Mouse (Mus musculus) heart, postnatal 25 days (tissue): ENCODE measurements around the gene 1700088E04Rik. TPM values are rescaled to one million over a fixed set of nuclear protein-coding genes. Genes with fewer than 3 reads are reported as not detected.

Source experiments
- DNase-seq: peaks from one replicate; pipeline ENCODE4 v3.0.0; 2022; ENCODE audit warnings: low spot score
- intact Hi-C: fragments of 180-260 bp; cut with DNase I; formaldehyde crosslinking; loops from one replicate; pipeline ENCODE4 v1.15.1; 2025
- total RNA-seq, 2 experiments: library from RNA; stranded (reverse); gene quantifications; 2 replicates each; pipeline ENCODE4 v1.2.3; 2021

1700088E04Rik gene
- total RNA-seq, 2 experiments from 2014 or later: 1.6 to 1.7 TPM

DNA sequence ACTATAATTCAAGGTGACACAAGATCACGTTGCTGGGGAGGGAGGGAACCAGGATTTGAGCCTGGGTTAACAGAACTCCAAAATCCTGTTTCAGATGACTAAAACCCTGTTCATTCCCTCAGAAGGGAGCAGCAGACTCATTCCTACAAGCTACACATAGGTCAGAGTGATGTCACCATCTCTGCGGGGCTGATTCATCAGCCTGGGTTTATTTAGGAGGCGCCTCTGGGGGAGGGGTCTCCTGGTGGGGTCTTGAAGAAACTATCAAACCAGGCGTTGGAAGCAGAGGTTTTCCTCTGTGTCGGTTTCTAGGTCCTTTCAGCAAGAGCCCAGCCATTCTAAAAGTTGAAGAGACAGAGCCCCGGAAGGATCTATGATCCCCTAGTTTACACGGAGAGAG lies 33.1 kb downstream of the 1700088E04Rik start:
- intact Hi-C loops: no loop called here
- no peak for DNase-seq

DNA sequence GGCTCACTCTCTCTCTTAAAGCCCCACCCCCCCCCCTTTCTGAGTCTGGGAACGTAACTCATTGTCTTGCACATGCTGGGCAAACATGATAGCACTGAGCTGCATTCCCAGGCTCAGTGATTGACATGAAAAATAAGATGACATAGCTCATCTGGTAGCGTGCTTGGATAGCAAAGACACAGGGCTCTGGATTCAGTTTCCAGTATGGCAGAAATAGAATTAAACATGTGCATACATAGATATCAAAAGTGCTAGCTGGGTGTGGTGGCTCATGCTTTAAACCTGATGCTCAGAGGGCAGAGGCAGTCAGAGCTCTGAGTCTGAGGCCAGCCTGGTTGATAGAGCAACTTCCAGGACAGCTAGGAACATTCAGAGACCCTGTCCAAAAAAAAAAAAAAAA lies 35.2 kb downstream of the 1700088E04Rik start:
- intact Hi-C loops: no loop called here

DNA sequence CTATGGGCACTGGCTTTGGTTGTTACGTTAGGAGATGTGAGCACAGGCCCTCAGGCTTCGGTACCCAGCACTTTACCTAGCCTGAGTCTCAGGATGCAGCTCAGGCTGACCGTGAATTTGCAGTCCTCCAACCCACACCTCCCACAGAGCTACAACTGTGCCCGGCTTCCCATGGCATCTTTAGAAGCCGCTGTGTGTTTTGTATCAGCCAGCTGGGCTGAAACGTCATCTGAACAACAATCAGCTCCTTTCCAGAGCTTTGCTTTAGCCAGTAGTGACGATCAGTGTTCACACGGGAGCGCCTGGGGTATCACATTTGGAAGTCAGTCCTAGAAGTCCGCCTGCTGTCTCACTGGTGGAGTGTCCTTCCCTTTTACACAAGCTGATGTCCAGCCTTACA lies 37.8 kb downstream of the 1700088E04Rik start:
- intact Hi-C loops: no loop called here
- DNase-seq: no peak

More for the DNA sequence above, 35.2 kb downstream of the 1700088E04Rik start:
- no peak for DNase-seq

DNA sequence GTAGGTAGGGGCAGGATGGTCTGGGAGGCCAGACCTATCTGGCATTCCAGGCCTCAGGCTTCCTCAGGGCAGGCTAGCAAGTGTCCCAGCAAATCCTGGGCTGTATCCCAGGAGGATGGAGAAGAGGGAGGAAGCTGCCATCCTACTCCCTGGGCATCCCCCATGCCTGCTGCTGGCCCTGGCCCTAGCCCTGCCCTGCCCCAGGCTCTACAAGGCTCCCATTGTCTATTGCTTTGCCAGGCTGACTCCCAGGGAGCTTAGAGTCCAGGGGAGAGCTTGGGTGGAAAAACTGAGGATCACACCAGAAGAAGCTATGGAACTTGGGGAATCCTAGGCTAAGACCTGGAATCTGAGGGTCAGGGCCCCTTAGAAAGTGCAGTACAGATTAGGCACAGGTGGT lies 39.5 kb downstream of the 1700088E04Rik start:
- no peak for DNase-seq
- intact Hi-C loops: no loop called here

DNA sequence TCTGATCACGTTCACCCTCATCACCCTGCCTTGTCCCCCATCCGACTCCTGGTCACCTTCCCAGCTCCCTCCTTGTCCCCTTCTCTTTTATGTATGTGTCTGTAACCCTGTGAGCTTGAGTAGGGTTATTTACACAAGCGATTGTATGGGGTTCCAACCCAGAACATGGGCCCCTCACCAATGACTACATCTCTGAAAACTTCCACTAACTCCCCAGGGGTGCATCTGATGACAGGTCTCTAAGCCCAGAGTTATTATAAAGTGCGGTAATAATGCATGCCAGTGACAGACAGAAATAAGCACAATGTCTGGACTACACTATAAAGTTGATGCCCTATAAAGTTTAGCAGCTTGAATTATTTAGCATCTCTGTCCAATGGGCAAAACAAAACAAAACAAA lies 40.7 kb downstream of the 1700088E04Rik start:
- intact Hi-C loops: no loop called here
- DNase-seq: no peak

DNA sequence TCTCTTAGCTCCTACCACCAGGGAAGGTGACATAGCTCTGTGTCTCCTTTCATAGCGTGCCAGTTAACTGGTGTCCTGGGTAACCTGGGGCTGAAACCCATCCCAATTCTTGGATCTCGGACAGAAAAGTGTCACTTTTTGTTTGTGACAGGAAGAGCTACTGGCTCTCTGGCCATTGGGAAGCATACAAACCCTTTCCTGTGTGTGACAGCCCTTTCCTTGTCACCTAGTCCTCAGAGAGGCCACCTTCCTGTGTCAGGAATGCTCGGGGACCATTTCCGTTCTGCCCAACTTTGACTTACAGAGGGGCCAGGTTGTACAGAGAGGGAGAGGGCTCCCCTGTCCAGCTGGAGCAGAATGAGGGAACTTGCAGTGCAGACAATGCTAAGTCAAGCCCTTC lies 41.6 kb downstream of the 1700088E04Rik start:
- DNase-seq: no peak

DNA sequence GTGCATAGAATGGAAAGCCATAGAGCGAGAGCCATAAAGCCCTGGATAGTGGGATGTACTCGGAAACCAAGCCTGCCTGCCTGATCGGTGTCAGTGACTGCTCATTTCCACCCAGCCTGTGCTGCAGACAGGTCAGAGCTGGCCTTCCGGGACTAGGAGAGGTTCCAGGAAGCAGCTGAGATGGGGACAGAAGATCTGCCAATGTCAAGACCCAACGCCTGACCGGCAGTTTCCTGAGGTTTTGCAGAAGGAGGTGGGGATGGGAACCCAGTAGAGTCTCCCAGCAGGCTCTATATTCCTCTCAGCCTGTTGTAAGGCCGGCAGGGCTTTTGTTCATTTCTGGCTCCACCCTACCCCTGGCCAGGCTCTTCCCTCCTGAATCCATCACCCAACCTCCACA lies 42.2 kb downstream of the 1700088E04Rik start:
- intact Hi-C loops: no loop called here
- peak; percentile 41 for DNase-seq

More for the DNA sequence above, 41.6 kb downstream of the 1700088E04Rik start:
- intact Hi-C loops: no loop called here

DNA sequence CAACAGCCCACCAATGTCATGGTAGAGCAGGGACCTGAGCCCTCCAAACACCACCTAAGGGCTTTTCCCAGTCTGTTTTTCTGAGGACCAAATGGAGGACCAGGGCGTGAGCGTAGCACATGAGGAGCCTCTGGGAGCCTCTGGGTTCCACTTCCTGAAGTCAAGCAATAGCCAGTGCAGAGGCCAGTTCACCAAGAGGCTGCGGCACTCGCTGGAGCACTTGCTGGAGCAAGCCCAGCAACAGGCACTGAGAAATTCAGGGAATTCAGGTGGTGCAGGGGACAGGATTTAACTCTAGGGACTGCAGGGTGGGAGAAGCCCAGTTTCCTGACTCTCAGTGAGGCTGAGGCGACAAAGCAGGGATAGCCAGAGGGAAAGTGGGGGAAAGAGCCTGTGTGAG lies 42.8 kb downstream of the 1700088E04Rik start:
- DNase-seq: no peak
- intact Hi-C loops: no loop called here

DNA sequence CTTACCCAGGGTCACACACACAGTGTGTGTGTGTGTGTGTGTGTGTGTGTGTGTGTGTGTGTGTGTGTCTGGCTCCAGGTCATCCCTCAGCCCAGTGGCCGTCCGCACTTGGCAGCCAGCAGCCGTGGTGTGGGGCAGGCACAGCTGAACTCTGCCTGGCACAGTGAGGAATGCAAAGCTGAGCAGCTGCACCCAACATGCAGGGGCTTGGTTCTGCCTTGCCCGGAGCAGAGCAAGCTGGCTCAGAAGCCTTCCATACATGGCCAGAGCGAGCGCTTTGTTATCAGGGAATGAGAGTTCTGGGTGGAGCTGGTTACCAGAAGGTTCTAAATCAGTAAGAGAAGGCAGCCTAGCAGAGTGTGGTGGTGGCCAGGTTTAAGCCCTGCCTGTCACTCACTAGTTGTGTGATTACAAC lies 43.4 kb downstream of the 1700088E04Rik start:
- intact Hi-C loops: no loop called here

DNA sequence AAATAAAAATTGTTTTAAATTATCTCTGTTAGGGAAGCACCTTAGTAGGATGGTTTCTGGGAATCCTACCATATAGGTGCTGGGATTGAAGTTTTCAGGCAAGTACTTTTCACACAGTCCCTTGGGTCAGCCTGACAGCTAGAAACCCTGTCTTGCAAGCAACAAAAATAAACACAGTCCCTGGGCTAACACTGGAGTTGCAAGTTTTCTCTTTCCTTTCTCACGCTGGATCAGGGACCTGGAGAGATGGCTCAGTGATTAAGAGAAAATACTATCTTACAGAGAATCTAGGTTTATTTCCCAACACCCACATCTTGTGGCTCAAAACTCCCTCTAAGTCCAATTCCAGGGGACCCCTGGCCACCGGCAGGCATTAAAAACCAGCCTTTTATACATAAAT lies 43.9 kb downstream of the 1700088E04Rik start:
- no peak for DNase-seq
- intact Hi-C loops: no loop called here

More for the DNA sequence above, 43.4 kb downstream of the 1700088E04Rik start:
- peak; percentile 65 for DNase-seq

DNA sequence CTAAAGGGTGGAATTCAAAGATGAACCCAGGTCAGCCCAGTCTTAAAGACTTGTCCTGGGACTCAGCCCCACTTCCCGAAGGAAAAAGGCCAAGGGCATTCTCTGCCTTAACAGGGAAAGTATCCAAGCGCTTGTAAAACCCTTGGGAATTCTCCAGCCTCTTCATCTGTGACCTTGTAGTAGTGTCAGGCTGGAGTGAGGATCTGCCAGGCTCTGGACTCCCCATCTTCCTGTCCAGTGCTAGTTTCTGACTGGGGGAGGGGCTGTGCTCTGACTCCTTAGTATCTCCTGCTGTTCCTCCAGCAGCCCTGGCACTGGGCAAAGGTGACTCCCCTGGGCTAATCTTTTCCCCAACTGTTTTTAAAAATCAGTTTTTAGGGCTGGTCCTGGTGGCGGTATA lies 44.5 kb downstream of the 1700088E04Rik start:
- DNase-seq: no peak
- intact Hi-C loops: no loop called here

DNA sequence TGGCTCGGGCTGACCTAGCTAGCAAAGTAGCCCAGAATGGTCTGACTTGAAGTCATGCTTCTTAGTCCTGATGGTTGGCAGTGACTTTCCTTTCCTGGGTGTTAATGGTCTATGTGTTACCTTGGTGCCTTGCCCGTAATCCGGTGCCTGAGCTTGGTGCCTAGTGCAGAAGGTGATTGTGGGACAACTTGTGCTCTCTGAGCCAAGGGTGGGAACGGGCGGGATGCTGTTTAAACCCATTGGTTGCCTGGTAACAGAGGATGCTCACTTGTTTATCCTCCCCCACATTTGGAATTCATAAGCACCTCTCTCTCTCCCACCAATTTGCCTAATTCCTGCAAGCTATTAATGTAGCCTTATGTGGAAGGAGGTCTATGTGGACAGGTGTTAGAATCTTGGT lies 45.6 kb downstream of the 1700088E04Rik start:
- intact Hi-C loops: no loop called here
- DNase-seq: no peak

DNA sequence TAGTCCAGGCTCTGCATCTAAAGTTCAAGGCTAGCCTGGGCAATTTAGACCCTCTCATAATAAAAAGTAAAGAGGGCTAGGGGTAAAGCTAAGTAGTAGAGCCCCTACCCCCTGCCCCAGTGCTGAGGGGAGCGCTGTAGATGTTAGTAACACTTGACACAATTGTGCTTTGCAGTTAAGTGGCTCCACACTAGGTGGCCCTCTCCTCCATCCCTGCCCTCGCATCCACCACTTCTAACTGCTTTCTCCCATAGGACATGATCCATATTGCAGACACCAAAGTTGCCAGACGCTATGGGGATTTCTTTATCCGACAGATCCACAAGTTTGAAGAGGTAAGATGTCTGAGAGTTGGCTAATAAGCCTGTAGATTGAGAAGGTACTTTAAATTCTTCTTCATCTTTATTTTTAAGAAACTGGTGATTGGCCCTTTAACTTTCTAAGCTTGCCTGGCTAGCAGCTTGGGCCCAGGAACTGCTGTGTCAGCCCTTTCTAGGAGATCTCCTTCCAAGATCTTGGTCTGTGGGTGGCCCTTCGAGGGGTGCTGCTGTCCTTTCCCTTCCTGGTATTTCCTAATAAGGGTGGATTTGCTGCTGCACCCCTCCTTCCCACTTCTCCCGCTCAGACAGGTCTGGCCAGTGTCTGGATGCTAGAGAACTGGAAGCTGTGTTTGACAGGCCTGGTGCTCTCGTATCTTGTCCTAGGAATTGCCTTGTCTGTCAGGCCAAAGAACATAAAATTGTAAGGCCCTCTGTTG lies 47.8 kb downstream of the 1700088E04Rik start:
- DNase-seq: no peak
- intact Hi-C loops: loop anchor here (1.0 kb wide), 1 partner anchor 55 kb away; no protein-coding TSS in a partner anchor

DNA sequence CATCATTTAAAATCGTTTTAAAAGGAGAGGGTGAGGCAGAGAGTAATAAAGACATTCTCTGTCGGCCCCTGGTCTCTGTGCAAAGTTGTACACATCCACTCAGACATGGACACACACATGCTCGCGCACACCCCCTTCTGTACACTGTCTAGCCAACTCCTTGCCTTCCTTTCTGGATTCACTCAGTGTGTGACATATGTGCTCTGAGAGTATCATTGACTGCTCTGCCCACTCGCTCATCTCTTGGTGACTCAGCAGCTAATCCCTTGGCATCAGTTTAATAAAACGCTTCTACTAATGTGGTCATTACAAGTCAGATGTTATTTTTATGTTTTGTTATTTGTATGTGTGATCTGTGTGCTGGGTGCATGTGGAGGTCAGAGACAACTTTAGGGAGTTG lies 48.8 kb downstream of the 1700088E04Rik start:
- intact Hi-C loops: no loop called here
- DNase-seq: no peak

DNA sequence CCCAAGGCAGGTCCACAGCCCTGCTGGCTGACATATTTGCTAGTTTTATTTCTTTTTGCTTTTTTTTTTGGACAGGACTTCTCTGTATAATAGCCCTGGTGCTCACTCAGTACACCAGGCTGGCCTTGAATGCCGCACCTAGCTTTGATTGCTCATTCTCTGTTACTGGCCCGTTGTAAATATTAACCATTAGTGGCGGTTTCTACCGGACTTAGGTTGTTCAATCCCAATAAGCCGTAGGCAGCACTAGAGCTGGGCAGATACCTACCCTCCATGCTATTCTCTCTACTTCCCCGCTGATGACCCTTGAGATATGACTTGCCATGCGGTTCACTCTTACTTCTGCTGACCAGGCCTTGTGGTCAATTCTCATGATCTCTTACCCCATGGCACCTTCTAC lies 61.5 kb downstream of the 1700088E04Rik start:
- intact Hi-C loops: no loop called here

More for the DNA sequence above, 61.5 kb downstream of the 1700088E04Rik start:
- no peak for DNase-seq

Other genes with a start within 250 kb of the 1700088E04Rik start
- under 1 TPM in 1 of 2 experiments, not detected in 1; 0.18 TPM for gene Gm49510, start 241.6 kb downstream of the 1700088E04Rik start, total RNA-seq
- 1 to 10 TPM; 4.1 to 4.8 TPM for gene Sh3bp1, start 241.5 kb downstream of the 1700088E04Rik start, total RNA-seq
- 1 to 10 TPM in 1 of 2 experiments, under 1 TPM in 1; 0.75 to 1.4 TPM for gene Pdxp, start 227.3 kb downstream of the 1700088E04Rik start, total RNA-seq
- gene Lgals1, start 214.5 kb downstream of the 1700088E04Rik start, total RNA-seq: 100 to 1,000 TPM; 188 to 192 TPM
- 10 to 100 TPM; 15.6 to 16.9 TPM for gene Nol12, start 206.3 kb downstream of the 1700088E04Rik start, total RNA-seq
- gene Triobp, start 193.5 kb downstream of the 1700088E04Rik start, total RNA-seq: 10 to 100 TPM; 36.0 to 39.8 TPM
- gene H1f0, start 112.8 kb downstream of the 1700088E04Rik start, total RNA-seq: 10 to 100 TPM; 95.9 to 98.4 TPM
- gene Galr3, start 99.4 kb downstream of the 1700088E04Rik start, total RNA-seq: not detected
- 1 to 10 TPM; 7.4 to 7.5 TPM for gene Ankrd54, start 78.4 kb downstream of the 1700088E04Rik start, total RNA-seq
- gene Eif3l, start 66.1 kb downstream of the 1700088E04Rik start, total RNA-seq: 10 to 100 TPM; 68.9 to 71.5 TPM
- 10 to 100 TPM; 51.9 to 57.7 TPM for gene Micall1, start 32.4 kb downstream of the 1700088E04Rik start, total RNA-seq
- gene Polr2f, start 244 bp downstream of the 1700088E04Rik start, total RNA-seq: 100 to 1,000 TPM; 132 TPM
- gene Sox10, start 24.0 kb upstream of the 1700088E04Rik start, total RNA-seq: 1 to 10 TPM in 1 of 2 experiments, under 1 TPM in 1; 0.92 to 1.3 TPM
- 10 to 100 TPM; 21.5 to 22.3 TPM for gene Pick1, start 87.9 kb upstream of the 1700088E04Rik start, total RNA-seq
- gene Gm49486, start 88.1 kb upstream of the 1700088E04Rik start, total RNA-seq: under 1 TPM; 0.55 to 0.73 TPM
- gene Slc16a8, start 113.5 kb upstream of the 1700088E04Rik start, total RNA-seq: under 1 TPM; 0.23 to 0.39 TPM
- 1 to 10 TPM in 1 of 2 experiments, under 1 TPM in 1; 0.78 to 2.4 TPM for gene Baiap2l2, start 144.3 kb upstream of the 1700088E04Rik start, total RNA-seq
- 1 to 10 TPM; 9.6 to 9.9 TPM for gene Pla2g6, start 187.1 kb upstream of the 1700088E04Rik start, total RNA-seq
- gene Maff, start 205.4 kb upstream of the 1700088E04Rik start, total RNA-seq: 1 to 10 TPM; 8.1 to 8.3 TPM